ENCODE assay signal across 11 mouse cellular contexts in the genomic region with DNA sequence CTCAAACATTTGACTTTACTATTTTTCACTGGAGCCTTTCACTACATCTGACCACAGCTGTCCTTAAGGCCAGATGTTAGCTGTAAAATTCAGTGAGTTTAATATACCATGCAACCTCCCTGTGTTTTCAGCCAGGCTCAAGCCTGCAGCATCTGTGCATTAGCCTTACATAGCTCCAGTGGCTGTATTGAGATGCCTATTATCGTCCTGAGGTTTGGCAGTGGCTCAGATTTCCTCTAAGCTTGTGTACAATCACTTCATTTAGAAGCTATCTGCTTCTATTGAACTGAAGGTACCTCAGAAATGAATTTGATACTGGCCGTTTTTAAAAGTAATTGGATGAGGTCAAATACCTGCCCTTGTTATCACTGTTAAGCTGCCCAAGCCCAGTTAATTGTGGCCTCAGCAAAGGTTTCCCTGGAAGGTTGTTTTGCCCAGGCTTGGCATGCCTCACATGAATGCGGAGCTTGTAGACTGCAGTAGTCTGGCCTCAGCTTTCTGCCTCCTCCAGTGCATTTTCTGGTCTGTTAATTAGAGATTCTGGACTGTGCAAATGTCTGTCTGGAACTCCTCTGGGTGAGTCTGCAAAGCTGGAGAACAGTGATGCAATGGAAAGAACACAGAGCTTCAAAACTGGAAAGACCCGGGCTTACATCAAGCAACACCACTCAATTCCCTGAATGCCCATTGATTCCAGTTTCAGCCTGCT.
DNase-seq lines count a peak whose midpoint lies in the region; ATAC-seq and TF ChIP-seq lines count a peak whose summit lies in the region.
"Had no signal": no experiment of that assay in that cellular context is flagged by ENCODE, and none has a peak within 500 bp of the region (broad histone marks: within the 10 kb centered on the region; RNA-seq: fewer than 3 reads in every experiment).

No protein-coding gene starts in this region.

- no peaks in the 10 kb centered on the region for H3K27me3 ChIP-seq in heart, embryonic 10.5 days (ENCODE audit: insufficient read depth, poor library complexity, severe bottlenecking)
- H3K27me3 ChIP-seq in forebrain, embryonic 13.5 days = no peaks in the 10 kb centered on the region
- no peaks in the 10 kb centered on the region for H3K27me3 ChIP-seq in intestine, embryonic 16.5 days (replicated peaks; ENCODE audit: control insufficient read depth, insufficient read depth, low read length)
- H3K27me3 ChIP-seq: midbrain, embryonic 12.5 days had no signal

- no peak for TF ChIP-seq CTCF in brain, embryonic 14.5 days (IDR thresholded peaks at IDR 0.05; ENCODE audit: borderline replicate concordance, extremely low read depth, insufficient read depth, insufficient read length)

- no peaks in the 10 kb centered on the region for H3K9me3 ChIP-seq in heart, embryonic 10.5 days
- no peaks in the 10 kb centered on the region for H3K9me3 ChIP-seq in forebrain, embryonic 13.5 days (replicated peaks)
- H3K9me3 ChIP-seq in intestine, embryonic 16.5 days (ENCODE audit: control insufficient read depth, low read length) = no peaks in the 10 kb centered on the region
- H3K9me3 ChIP-seq: midbrain, embryonic 12.5 days had no signal

- no peak overlapping the region for H3K4me2 ChIP-seq in forebrain, embryonic 13.5 days
- H3K4me2 ChIP-seq in intestine, embryonic 16.5 days (ENCODE audit: low read depth, low read length) = no peak overlapping the region
- H3K4me2 ChIP-seq: midbrain, embryonic 12.5 days had no signal

- no peak overlapping the region for H3K27ac ChIP-seq in heart, embryonic 10.5 days
- H3K27ac ChIP-seq in forebrain, embryonic 13.5 days = no peak overlapping the region
- H3K27ac ChIP-seq in intestine, embryonic 16.5 days (ENCODE audit: low read length) = peak overlapping the region; percentile 26
- H3K27ac ChIP-seq: midbrain, embryonic 12.5 days had no signal

- TF ChIP-seq POLR2A in brain, embryonic 14.5 days (IDR thresholded peaks at IDR 0.05; ENCODE audit: borderline replicate concordance, extremely low read depth, insufficient read depth, insufficient read length, poor library complexity, severe bottlenecking) = no peak

- peak; percentile 88 for ATAC-seq in forebrain, embryonic 13.5 days
- ATAC-seq in intestine, embryonic 16.5 days = peak; percentile 64

- H3K9ac ChIP-seq in forebrain, embryonic 13.5 days = no peak overlapping the region
- H3K9ac ChIP-seq in intestine, embryonic 16.5 days (ENCODE audit: low read depth, low read length) = no peak overlapping the region
- H3K9ac ChIP-seq: midbrain, embryonic 12.5 days had no signal

- no peaks in the 10 kb centered on the region for H3K4me1 ChIP-seq in heart, embryonic 10.5 days
- H3K4me1 ChIP-seq in forebrain, embryonic 13.5 days = peaks cover 8% of the 10 kb centered on the region
- H3K4me1 ChIP-seq in intestine, embryonic 16.5 days (ENCODE audit: control insufficient read depth, insufficient read depth, low read length) = no peaks in the 10 kb centered on the region
- H3K4me1 ChIP-seq: midbrain, embryonic 12.5 days had no signal

- peak; percentile 18 to 27 for DNase-seq in heart, adult 18-20 months
- DNase-seq in heart, embryonic 10.5 days (ENCODE audit: low spot score) = no peak
- peak; percentile 80 for DNase-seq in brain, embryonic 14.5 days (ENCODE audit: low read depth)
- no peak for DNase-seq in testis, postnatal 10 days (ENCODE audit: low spot score)
- no peak for DNase-seq in thymus, postnatal 36 days
- DNase-seq in right cerebral cortex, adult 18-20 months = no peak
- DNase-seq: cerebellum, postnatal 36 days; right cerebral cortex, postnatal 4 days had no signal

- H3K4me3 ChIP-seq in heart, embryonic 10.5 days = no peak overlapping the region
- H3K4me3 ChIP-seq in forebrain, embryonic 13.5 days = no peak overlapping the region
- no peak overlapping the region for H3K4me3 ChIP-seq in intestine, embryonic 16.5 days (ENCODE audit: low read length)
- H3K4me3 ChIP-seq: midbrain, embryonic 12.5 days had no signal

- no peaks in the 10 kb centered on the region for H3K36me3 ChIP-seq in heart, embryonic 10.5 days
- H3K36me3 ChIP-seq in forebrain, embryonic 13.5 days (ENCODE audit: poor library complexity, severe bottlenecking) = no peaks in the 10 kb centered on the region
- no peaks in the 10 kb centered on the region for H3K36me3 ChIP-seq in intestine, embryonic 16.5 days (ENCODE audit: control insufficient read depth, insufficient read depth, low read length)
- H3K36me3 ChIP-seq: midbrain, embryonic 12.5 days had no signal

- WGBS in heart, embryonic 10.5 days = 56% methylated on average over 4 of the region's 4 CpGs
- WGBS in forebrain, embryonic 13.5 days = 17% methylated on average over 4 of the region's 4 CpGs
- WGBS in intestine, embryonic 16.5 days = 34% methylated on average over 4 of the region's 4 CpGs

Comparison
In these comparisons a context has a peak if more than half of its experiments do, and no peak if none do; other contexts are left out.
1. DNase-seq: peak in heart, adult 18-20 months (2 of 2) and brain, embryonic 14.5 days (single experiment); none in heart, embryonic 10.5 days (single experiment), testis, postnatal 10 days (single experiment), thymus, postnatal 36 days (0 of 2) and right cerebral cortex, adult 18-20 months (single experiment).